Mouse (Mus musculus) layer of hippocampus, postnatal 36 days (tissue): ENCODE data around the gene Inafm1. TPM values are rescaled to one million over a fixed set of nuclear protein-coding genes. Genes with fewer than 3 reads are reported as not detected.
"Not testable (repeated sequence)": the region's sequence is repeated elsewhere in the genome, so short reads cannot be mapped to it uniquely, and the experiment has no call there.

Experiments
- DNase-seq, 2 experiments: peaks; one replicate each; pipeline ENCODE4 v3.0.0; 2022
- total RNA-seq, 2 experiments: library from RNA; stranded (reverse); gene quantifications; 2 replicates each; pipeline ENCODE4 v1.2.3; 2021

The Inafm1 gene
- total RNA-seq, 2 experiments from 2014 or later, result 31.2 to 33.0 TPM

GRCm38 (mm10) chr7:16261097-16261496 lies 12.3 kb downstream of the Inafm1 start:
- DNase-seq, result no peak

DNA sequence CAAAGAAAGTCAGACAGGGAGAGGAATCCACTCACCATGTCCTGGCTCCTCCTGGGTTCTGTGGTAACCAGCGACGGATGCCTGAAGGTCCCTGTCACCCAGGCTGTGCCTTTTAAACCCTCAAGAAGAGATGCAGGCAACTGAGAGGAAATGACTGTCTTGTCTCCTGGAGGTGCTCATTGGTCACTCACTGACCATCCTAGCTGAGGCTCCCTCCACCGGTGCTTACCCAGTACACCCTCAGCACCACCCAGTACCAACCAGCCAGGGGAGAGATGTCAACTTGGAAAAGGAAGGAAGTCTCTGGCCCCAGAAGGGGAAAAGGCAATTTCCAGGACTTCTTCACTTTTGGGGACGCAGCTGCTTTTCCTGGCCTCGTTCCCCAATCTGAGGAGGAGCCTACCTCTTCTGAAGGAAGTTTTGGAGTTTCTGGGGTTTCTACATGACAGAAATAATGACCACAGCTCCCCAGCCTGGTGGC lies 14.3 kb downstream of the Inafm1 start, which contains the start of gene C5ar1:
C5ar1 (minus strand) TSS at position 431 of the 481 bp plus-strand sequence.
- DNase-seq, result no peak

- no peak for DNase-seq
Measured at GRCm38 (mm10) chr7:16257830-16258229, 15.6 kb downstream of the Inafm1 start.

DNA sequence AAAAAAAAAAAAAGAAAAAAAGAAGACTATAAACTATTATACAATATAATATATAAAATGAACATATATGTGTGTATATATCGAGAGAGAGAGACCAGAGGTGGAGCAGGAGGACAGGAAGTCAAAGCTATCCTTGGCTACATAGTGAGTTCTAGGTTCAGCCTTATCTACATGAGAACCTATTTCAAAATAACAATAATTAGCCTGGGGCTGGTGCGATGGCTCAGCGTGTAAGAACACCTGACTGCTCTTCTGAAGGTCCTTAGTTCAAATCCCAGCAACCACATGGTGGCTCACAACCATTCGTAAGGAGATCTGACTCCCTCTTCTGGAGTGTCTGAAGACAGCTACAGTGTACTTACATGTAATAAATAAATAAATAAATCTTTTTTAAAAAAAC lies 17.5 kb downstream of the Inafm1 start:
- not testable (repeated sequence) for DNase-seq

- no peak for DNase-seq
Measured at GRCm38 (mm10) chr7:16254195-16254594, 19.2 kb downstream of the Inafm1 start.

DNA sequence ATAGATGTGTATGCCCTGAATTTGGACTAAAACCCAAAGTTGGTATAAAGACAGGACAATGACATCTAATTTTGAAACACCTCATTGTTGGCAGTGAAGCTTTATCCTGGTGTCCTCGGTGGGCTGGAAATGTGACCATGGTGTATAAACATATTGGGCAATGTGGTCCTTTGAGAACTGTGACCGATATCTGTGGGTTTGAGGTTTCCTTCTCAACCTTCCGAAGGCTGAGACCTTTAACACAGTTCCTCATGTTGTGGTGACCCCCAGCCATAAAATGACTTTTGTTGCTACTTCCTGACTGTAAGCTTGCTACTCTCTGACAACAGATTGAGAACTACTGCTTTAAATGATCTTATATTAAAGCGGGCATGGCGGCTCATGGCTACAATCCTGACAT lies 22.7 kb downstream of the Inafm1 start:
- no peak for DNase-seq

DNA sequence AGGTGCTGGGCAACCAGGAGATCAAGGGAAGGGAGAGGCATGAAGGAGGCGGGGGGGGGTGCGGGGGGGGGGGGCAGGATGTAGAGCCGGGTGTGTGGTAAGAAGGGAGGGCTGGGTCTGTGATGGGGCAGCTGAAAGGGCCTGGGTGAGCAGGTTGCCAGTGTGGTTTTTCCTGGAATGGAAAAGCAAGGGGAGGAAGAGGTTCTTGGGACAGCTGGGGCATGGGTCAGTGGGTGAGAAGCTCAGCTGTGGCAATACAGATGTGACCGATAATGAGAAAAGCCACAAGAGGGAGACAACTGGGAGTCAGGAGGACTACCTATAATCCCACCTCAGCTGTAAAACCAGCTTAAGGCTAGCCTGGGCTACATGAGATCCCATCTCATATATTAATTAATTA lies 27.5 kb downstream of the Inafm1 start:
- no peak for DNase-seq

DNA sequence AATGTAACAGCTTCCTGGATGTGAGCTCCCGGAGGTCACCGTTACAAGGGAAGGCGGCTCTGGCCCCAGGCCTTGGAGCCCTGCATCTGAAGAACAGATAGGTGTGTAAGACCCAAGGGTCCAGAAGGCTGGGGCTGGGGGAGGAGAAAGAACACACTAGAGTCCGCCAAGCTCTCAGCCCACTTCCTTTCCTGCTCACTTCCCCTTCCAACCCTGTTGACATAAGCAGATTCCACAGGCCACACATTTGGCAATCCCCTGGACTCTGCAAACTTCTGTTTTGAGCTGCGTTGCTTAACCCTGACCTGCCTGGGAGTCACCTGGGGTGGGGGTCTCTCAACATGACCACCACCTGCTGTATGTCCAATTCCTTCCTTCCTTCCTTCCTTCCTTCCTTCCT lies 29.4 kb downstream of the Inafm1 start, which contains the start of gene C5ar2:
C5ar2 (minus strand) TSS at position 88 of the 400 bp plus-strand sequence.
- DNase-seq, result no peak

DNA sequence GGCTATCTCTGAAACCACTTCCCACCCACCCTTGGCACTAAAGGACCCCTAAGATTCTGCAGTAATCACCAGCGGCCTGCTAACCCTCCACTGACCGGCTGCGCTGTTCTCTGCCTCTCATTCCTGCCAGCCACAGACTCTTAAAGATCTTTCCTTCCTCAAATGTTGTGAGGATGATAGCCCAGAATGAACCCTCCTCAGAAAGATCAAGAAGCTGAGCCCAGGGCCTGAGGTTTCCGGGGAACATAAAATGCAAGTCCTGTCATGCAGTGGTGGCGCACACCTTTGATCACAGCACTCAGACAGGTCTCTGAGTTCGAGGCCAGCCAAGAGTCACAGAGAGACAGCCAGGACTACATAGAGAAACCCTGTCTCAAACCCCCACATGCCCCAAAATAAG lies 31.2 kb downstream of the Inafm1 start:
- DNase-seq, result no peak

DNA sequence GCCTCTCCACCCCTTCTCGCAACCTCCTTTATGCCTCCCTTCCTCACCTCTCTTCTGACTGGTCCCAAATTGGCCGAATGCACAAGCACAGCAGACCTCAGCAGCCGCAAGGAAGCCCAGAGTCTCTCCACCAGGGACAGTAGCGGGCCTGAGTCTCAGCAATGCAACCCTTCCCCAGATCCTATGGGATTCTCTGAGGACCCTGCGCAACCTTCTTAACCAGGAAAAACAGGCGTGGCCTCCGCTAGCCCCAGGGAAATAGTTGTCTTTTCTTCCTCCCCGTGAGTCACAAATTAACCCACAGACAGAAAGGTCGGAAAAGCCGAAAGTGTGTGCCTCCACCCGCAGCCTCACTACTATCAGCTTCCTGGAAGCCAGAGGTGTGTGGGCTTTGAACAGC lies 31.6 kb downstream of the Inafm1 start:
- no peak for DNase-seq

DNA sequence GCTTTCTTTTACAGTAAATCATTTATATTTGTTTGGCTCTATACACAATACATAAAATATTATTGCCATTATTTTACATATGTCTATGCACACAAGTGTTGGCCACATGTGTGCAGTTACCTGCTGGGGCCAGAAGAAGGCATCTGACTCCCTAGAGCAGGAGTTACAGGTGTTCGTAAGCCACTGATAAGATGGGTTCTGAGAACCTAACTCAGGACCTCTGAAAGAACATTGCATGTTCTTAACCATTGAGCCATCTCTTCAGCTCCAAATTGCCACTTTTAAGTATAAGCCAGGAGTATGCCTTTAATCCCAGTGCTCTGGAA lies 32.5 kb downstream of the Inafm1 start:
- DNase-seq, result no peak

GRCm38 (mm10) chr7:16240281-16240977 lies 33.0 kb downstream of the Inafm1 start:
- no peak for DNase-seq

DNA sequence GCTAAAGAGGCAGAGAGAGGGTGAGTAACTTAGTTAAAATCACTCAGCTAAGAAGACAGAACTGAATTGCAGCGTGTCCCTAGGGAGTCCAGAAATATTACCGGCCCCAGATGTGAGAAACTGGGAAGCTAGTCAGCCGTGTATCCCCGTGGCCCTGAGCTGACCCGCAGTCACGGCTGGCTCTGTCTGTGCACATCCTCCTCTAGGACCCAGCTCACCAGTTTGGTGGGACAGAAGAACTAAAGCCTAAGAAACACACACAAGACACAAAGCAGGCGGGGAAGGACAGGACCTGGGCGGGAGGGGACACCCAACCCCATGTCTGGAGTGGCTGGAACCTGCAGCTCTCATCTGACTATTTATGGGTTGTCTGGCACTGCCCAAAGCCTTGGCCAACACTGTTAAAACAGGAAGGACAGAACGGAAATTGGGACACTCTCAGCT lies 33.8 kb downstream of the Inafm1 start:
- no peak for DNase-seq

- DNase-seq, result no peak
Measured at GRCm38 (mm10) chr7:16229869-16230268, 43.5 kb downstream of the Inafm1 start.

Other genes starting within 250 kb of the Inafm1 start
- gene Bicra, start 225.7 kb downstream of the Inafm1 start, total RNA-seq, result 10 to 100 TPM; 19.5 to 21.9 TPM
- under 1 TPM; 0.67 to 0.83 TPM for gene Zfp541, start 211.8 kb downstream of the Inafm1 start, total RNA-seq
- gene Napa, start 175.2 kb downstream of the Inafm1 start, total RNA-seq, result 100 to 1,000 TPM; 272 to 282 TPM
- gene Kptn, start 153.7 kb downstream of the Inafm1 start, total RNA-seq, result 10 to 100 TPM; 32.0 to 37.8 TPM
- 100 to 1,000 TPM; 286 to 292 TPM for gene Slc8a2, start 143.8 kb downstream of the Inafm1 start, total RNA-seq
- gene Meis3, start 98.5 kb downstream of the Inafm1 start, total RNA-seq, result 10 to 100 TPM; 36.1 to 44.0 TPM
- 10 to 100 TPM; 10.1 to 12.2 TPM for gene Dhx34, start 51.6 kb downstream of the Inafm1 start, total RNA-seq
- gene C5ar2, start 29.5 kb downstream of the Inafm1 start, total RNA-seq, result under 1 TPM; 0.35 to 0.60 TPM
- 1 to 10 TPM in 1 of 2 experiments, under 1 TPM in 1; 0.62 to 1.9 TPM for gene C5ar1, start 14.1 kb downstream of the Inafm1 start, total RNA-seq
- gene Ccdc9, start 13.2 kb upstream of the Inafm1 start, total RNA-seq, result 10 to 100 TPM; 69.0 to 77.7 TPM
- 10 to 100 TPM; 11.3 to 13.0 TPM for gene Bbc3, start 34.8 kb upstream of the Inafm1 start, total RNA-seq
- 10 to 100 TPM; 88.7 to 97.5 TPM for gene Sae1, start 114.2 kb upstream of the Inafm1 start, total RNA-seq
- 10 to 100 TPM; 54.7 to 60.4 TPM for gene Zc3h4, start 127.3 kb upstream of the Inafm1 start, total RNA-seq
- gene Tmem160, start 179.2 kb upstream of the Inafm1 start, total RNA-seq, result 10 to 100 TPM; 61.4 to 77.2 TPM
- 10 to 100 TPM; 17.9 to 20.2 TPM for gene Npas1, start 204.1 kb upstream of the Inafm1 start, total RNA-seq